Mouse (Mus musculus) megakaryocyte, adult 5-6 weeks (primary cell): ENCODE data around the gene F5. TPM values are rescaled to one million over a fixed set of nuclear protein-coding genes. Genes with fewer than 3 reads are reported as not detected.

ENCODE experiments used
- total RNA-seq, 2 experiments: library from RNA; stranded (forward) in 1 of 2; stranded (reverse) in 1 of 2; fragments of 153-499, 151-499 nt in 1 of 2; fragments of 221-1000, 200-1000 nt in 1 of 2; gene quantifications; 2 replicates each; pipeline versions ENCODE4 v1.2.3 to v1.2.4; 2015 to 2017

The F5 gene
- total RNA-seq, 2 experiments from 2014 or later = 29.2 to 40.5 TPM

Other genes starting within 250 kb of the F5 start
- 29.5 and 40.9 TPM in 2 replicates for gene Scyl3, start 222.7 kb upstream of the F5 start, total RNA-seq (2015)
- 18.9 and 19.2 TPM in 2 replicates for gene Scyl3, start 222.7 kb upstream of the F5 start, total RNA-seq (2017)
- 15.2 and 20.5 TPM in 2 replicates for gene BC055324, start 157.0 kb upstream of the F5 start, total RNA-seq (2015)
- 15.5 and 15.6 TPM in 2 replicates for gene BC055324, start 157.0 kb upstream of the F5 start, total RNA-seq (2017)
- 2.8 and 5.4 TPM in 2 replicates for gene Mettl18, start 156.9 kb upstream of the F5 start, total RNA-seq (2015)
- gene Mettl18, start 156.9 kb upstream of the F5 start, total RNA-seq (2017) = 10.2 and 10.7 TPM in 2 replicates
- gene Sele, start 103.6 kb upstream of the F5 start, total RNA-seq (2015) = 0.07 and 0.18 TPM in 2 replicates
- 0.20 TPM in 1 of 2 replicates, not detected in the other for gene Sele, start 103.6 kb upstream of the F5 start, total RNA-seq (2017)
- 838 and 904 TPM in 2 replicates for gene Sell, start 89.9 kb upstream of the F5 start, total RNA-seq (2015)
- gene Sell, start 89.9 kb upstream of the F5 start, total RNA-seq (2017) = 641 and 646 TPM in 2 replicates
- 1.4 and 2.0 TPM in 2 replicates for gene Selp, start 36.6 kb upstream of the F5 start, total RNA-seq (2015)
- gene Selp, start 36.6 kb upstream of the F5 start, total RNA-seq (2017) = 1.3 and 2.0 TPM in 2 replicates
- gene Slc19a2, start 97.2 kb downstream of the F5 start, total RNA-seq (2015) = 6.1 and 6.8 TPM in 2 replicates
- gene Slc19a2, start 97.2 kb downstream of the F5 start, total RNA-seq (2017) = 3.0 and 4.5 TPM in 2 replicates
- gene Ccdc181, start 123.7 kb downstream of the F5 start, total RNA-seq (2015) = 4.4 and 6.7 TPM in 2 replicates
- gene Ccdc181, start 123.7 kb downstream of the F5 start, total RNA-seq (2017) = 11.9 and 13.8 TPM in 2 replicates
- gene Nme7, start 152.3 kb downstream of the F5 start, total RNA-seq (2015) = 15.5 and 16.0 TPM in 2 replicates
- 19.6 and 21.6 TPM in 2 replicates for gene Nme7, start 152.3 kb downstream of the F5 start, total RNA-seq (2017)
- gene Blzf1, start 155.7 kb downstream of the F5 start, total RNA-seq (2015) = 17.9 and 20.7 TPM in 2 replicates
- gene Blzf1, start 155.7 kb downstream of the F5 start, total RNA-seq (2017) = 27.9 and 28.3 TPM in 2 replicates